Mouse (Mus musculus) lung, postnatal 0 days (tissue): ENCODE measurements at regions not wholly inside any gene's neighbourhood (a gene's known extent, or its start where the extent isn't known, plus 50 kb on each side); places are given as distances from the start of the nearest gene placed in this dataset.

ENCODE experiments used
- CTCF ChIP-seq: IDR thresholded peaks from 2 replicates; pipeline ENCODE4 v1.5.1; 2016; ENCODE audit warnings: antibody characterized with exemption, mild to moderate bottlenecking
- EP300 ChIP-seq: IDR thresholded peaks from 2 replicates; pipeline ENCODE4 v1.6.1; 2016; ENCODE audit warnings: antibody characterized with exemption, mild to moderate bottlenecking, control low read depth

DNA sequence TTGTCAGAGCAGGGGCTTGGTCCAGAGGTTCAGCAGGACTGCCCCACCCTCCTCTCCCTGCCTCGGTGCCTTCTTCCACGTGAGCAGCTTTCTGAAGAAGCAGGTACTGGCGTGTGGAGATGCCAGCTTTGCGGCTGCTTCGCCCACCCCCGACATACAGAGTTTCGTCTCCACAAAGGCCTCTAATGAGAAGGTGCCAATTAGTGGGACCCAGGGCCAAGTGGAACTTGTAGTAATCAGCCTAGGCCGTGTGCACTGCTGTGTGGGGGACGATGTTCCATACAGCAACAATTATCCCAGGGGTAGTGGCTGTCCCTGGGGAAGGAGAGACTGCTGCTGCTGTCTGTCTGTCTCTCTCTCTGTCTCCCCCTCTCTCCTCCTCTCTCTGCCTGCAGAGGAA lies 66.6 kb upstream of the Pax7 start:
- TF ChIP-seq EP300 (no peak), CTCF (no peak)
